In genomic region chr9:61123431-61123830, GRCm38 (mm10) we compare ENCODE assay signal across 27 mouse cellular contexts.
"Had no signal": no experiment of that assay in that cellular context is flagged by ENCODE, and none has a peak within 500 bp of the region (broad histone marks: within the 10 kb centered on the region; RNA-seq: fewer than 3 reads in every experiment).

No protein-coding gene starts in this region.

- H3K9ac ChIP-seq: heart, embryonic 13.5 days; heart, embryonic 15.5 days; hindbrain, embryonic 13.5 days; hindbrain, embryonic 15.5 days; intestine, embryonic 15.5 days; limb, embryonic 12.5 days; liver, embryonic 14.5 days had no signal

- H3K4me3 ChIP-seq: gastrocnemius, adult 2 months; heart, adult 2 months; heart, embryonic 13.5 days; heart, embryonic 15.5 days; hindbrain, embryonic 13.5 days; hindbrain, embryonic 15.5 days; intestine, embryonic 15.5 days; layer of hippocampus, adult 2 months; left cerebral cortex, adult 2 months; limb, embryonic 10.5 days; limb, embryonic 12.5 days had no signal

- DNase-seq: gastrocnemius, adult 2 months; gastrocnemius, postnatal 10 days; gastrocnemius, postnatal 25 days; heart, adult 11 months; heart, adult 2 months; heart, postnatal 14 days; heart, postnatal 36 days; kidney, adult 18-20 months; kidney, adult 8-10 months; kidney, postnatal 10 days; kidney, postnatal 25 days; kidney, postnatal 4 days had no signal

- ATAC-seq: hindbrain, postnatal 0 days; inflammation-experienced regulatory T-cells, adult 6 months; intestine, embryonic 15.5 days; intestine, postnatal 0 days had no signal

- H3K27ac ChIP-seq: gastrocnemius, adult 2 months; heart, adult 2 months; heart, embryonic 13.5 days; heart, embryonic 15.5 days; hindbrain, embryonic 13.5 days; hindbrain, embryonic 15.5 days; hindbrain, postnatal 0 days; intestine, embryonic 15.5 days; layer of hippocampus, adult 2 months; left cerebral cortex, adult 2 months; limb, embryonic 10.5 days; limb, embryonic 12.5 days; liver, embryonic 14.5 days had no signal

- H3K9me3 ChIP-seq: heart, embryonic 13.5 days; heart, embryonic 15.5 days; hindbrain, embryonic 13.5 days; hindbrain, embryonic 15.5 days; intestine, embryonic 15.5 days; limb, embryonic 10.5 days; limb, embryonic 12.5 days had no signal

- H3K27me3 ChIP-seq: hindbrain, embryonic 15.5 days had no signal

- H3K4me1 ChIP-seq: heart, embryonic 13.5 days; heart, embryonic 15.5 days had no signal

- H3K4me2 ChIP-seq: heart, embryonic 11.5 days; heart, embryonic 13.5 days; heart, embryonic 15.5 days; hindbrain, embryonic 13.5 days; hindbrain, embryonic 15.5 days; intestine, embryonic 15.5 days; limb, embryonic 12.5 days; liver, embryonic 11.5 days had no signal

- H3K36me3 ChIP-seq: heart, embryonic 13.5 days; heart, embryonic 15.5 days; hindbrain, embryonic 13.5 days; hindbrain, embryonic 15.5 days; intestine, embryonic 15.5 days; limb, embryonic 10.5 days; limb, embryonic 12.5 days had no signal
